Mouse (Mus musculus): ENCODE data around the gene Cd209d. TPM values are rescaled to one million over a fixed set of nuclear protein-coding genes. Genes with fewer than 3 reads are reported as not detected.
"Not testable (repeated sequence)": the region's sequence is repeated elsewhere in the genome, so short reads cannot be mapped to it uniquely, and the experiment has no call there.

Cd209d gene
- 1 to 10 TPM in 3 of 4 experiments, under 1 TPM in 1; 0.73 to 2.2 (median 1.4) TPM for total RNA-seq (2022)

GRCm38 (mm10) chr8:3878455-3878854 is at the start of gene Cd209d:
TSS of gene Cd209d (minus strand) at chr8:3878555.
- DNase-seq = no peak

DNA sequence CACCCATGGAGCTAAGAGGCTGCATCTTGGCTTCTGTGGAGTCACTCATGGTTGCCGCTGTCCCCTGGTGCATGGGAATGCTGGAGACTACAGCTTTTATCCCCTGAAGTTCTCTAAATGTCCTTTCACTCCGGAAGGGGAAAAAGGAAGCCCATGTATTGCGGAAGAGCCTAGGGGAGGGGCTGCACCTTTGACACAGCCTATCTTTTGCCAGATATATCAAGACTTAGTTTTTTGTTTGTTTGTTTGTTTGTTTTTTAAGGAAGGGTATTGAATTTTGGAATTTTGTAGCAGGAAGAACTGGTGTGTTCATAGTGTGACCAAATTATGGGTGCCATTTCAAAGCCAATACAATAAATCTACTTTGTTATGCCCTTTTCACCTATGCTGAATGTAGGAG is 48.4 kb upstream of the Cd209d start, which contains the start of gene Cd209b:
Gene Cd209b (minus strand): TSS at position 101 of the 400 bp plus-strand sequence.
- DNase-seq = no peak

DNA sequence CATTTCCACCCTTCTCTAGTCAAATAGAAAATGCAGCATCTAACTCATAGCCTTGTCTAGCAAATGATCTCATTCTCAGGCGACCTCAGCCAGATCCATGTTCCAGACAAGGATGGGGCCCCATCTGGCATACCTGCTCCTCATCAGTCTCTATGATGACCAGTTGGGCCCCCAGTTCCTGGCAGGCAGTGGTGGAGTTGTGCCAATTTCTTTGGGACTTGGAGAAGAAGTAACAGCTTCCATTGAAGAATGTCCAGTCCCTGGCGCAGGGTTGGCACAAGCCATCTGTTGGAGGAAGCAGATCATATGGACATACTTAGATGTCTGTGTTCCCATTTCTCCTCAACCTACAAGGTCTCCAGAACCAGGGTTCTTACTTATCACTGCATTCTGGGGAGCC is 2.2 kb downstream of the Cd209d start:
- no peak for DNase-seq

DNA sequence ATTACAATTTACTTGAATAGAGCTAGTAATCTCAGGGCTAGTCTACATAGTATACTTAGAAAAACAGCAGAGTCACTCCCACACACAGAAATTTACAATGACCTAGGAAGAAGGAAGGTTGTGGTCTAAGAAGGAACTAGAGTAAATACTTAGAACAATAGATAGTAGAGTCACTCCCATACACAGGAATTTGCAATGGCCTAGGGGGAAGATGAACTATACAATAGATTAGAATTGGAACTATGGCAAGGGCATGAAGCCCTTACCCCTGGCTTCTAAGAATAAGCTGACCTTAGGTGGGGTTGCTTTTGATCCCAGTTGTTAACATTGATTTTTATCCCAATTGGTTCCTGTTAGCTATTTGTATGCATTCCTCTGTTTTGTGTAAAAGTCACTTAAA is 15.6 kb downstream of the Cd209d start:
- not testable (repeated sequence) for DNase-seq

DNA sequence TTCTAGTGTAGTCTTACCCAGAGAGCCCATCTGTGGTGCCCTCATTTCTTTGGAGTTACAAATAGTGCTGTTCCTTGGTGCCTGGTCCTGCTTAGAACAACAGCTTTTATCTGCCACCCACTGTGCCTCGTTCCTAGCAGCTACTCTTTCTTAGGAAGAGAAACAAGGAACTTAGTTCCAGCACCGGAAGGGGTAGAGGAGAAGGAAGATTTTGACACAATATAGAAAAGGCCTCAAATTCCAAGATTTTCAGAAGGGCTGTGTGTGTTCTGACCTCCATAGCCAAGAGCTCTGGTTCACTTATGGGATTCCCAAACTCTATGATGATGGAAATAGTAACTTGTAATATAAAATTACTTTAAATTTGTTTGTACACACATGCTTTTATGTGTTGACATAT is 24.1 kb downstream of the Cd209d start, which contains the start of gene Cd209e:
Gene Cd209e (minus strand): TSS at position 101 of the 400 bp plus-strand sequence.
- no peak for DNase-seq

Other genes starting within 250 kb of the Cd209d start
- 100 to 1,000 TPM in 2 of 4 experiments, 10 to 100 TPM in 2; 76.2 to 107 (median 99.8) TPM for gene Stxbp2, start 247.6 kb downstream of the Cd209d start, total RNA-seq (2022)
- 100 to 1,000 TPM in 3 of 4 experiments, 10 to 100 TPM in 1; 50.2 to 152 (median 108) TPM for gene Retn, start 222.8 kb downstream of the Cd209d start, total RNA-seq (2022)
- gene Mcemp1, start 212.8 kb downstream of the Cd209d start, total RNA-seq (2022) = under 1 TPM in 3 of 4 experiments, not detected in 1; 0.17 to 0.40 (median 0.26) TPM
- 10 to 100 TPM in 3 of 4 experiments, 1 to 10 TPM in 1; 8.1 to 26.3 (median 22.4) TPM for gene Fcor, start 206.2 kb downstream of the Cd209d start, total RNA-seq (2022)
- gene Trappc5, start 202.3 kb downstream of the Cd209d start, total RNA-seq (2022) = 10 to 100 TPM; 21.0 to 23.6 (median 22.5) TPM
- gene Fcer2a, start 184.4 kb downstream of the Cd209d start, total RNA-seq (2022) = under 1 TPM; 0.12 to 0.54 (median 0.45) TPM
- not detected for gene Clec4g, start 157.9 kb downstream of the Cd209d start, total RNA-seq (2022)
- 1 to 10 TPM in 2 of 4 experiments, under 1 TPM in 1, not detected in 1; 0.28 to 1.4 (median 1.2) TPM for gene Cd209a, start 129.6 kb downstream of the Cd209d start, total RNA-seq (2022)
- not detected for gene Cd209e, start 24.2 kb downstream of the Cd209d start, total RNA-seq (2022)
- 1 to 10 TPM; 1.1 to 2.3 (median 1.7) TPM for gene Cd209b, start 48.3 kb upstream of the Cd209d start, total RNA-seq (2022)
- gene Cd209c, start 76.2 kb upstream of the Cd209d start, total RNA-seq (2022) = 1 to 10 TPM in 2 of 4 experiments, under 1 TPM in 1, not detected in 1; 0.78 to 1.7 (median 1.1) TPM
- gene Cd209f, start 227.3 kb upstream of the Cd209d start, total RNA-seq (2022) = 1 to 10 TPM; 1.2 to 4.3 (median 2.1) TPM